Mouse (Mus musculus): ENCODE measurements around the gene Tuba4a. TPM values are rescaled to one million over a fixed set of nuclear protein-coding genes. Genes with fewer than 3 reads are reported as not detected.
"Not testable (repeated sequence)": the region's sequence is repeated elsewhere in the genome, so short reads cannot be mapped to it uniquely, and the experiment has no call there.

Tuba4a gene
- total RNA-seq, 4 experiments from 2014 or later = 598 to 614 (median 602) TPM

DNA sequence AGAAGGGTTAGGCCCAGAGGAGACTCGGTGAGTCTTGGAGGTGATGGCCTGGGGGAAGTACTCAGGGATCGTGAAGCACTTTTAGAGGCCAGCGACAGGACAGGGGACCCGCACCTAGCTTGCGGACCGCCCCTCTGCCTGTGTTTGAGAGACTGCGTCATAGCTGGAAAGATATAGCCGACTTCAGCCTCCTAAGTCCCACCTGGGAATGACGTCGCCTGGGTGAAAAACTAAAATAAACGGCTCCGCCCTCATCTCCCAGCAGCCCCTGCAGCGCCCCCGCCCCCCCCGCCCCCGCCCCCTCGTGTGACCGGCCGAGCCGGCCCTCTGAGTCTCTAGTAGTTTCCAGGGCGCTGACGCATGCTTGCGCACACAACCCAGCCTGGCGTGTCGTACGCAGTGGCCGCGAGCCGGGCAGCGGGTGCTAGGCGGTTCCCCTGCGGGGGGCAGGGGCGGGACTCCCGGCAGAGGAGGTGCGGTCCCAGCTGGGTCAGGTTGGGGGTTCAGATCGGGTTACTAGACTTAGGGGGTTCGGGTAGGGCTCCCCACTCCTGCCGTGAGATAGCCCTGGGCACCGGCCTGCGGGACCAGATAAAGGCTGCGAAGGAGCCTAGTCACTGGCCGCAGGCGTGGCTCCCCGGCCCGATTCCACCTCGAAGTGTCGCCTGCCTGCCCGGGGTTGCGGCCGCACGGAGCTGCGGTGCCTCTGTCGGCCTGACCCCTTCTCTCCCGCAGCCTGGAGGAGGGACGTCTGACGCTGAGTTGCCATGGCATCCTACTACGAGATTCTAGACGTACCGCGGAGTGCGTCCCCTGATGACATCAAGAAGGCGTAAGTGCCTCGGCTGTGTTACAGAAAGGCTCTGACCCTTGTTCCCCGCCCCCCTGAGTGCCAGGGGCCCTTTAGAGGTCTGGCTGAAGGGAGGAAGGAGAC is 16.7 kb upstream of the Tuba4a start, which contains the start of gene Dnajb2:
TSS of gene Dnajb2 (plus strand) at position 290 of the 934 bp plus-strand sequence.
- peak; percentile 74 to 87 for DNase-seq (ENCODE audit: low spot score in 2 of 2)

DNA sequence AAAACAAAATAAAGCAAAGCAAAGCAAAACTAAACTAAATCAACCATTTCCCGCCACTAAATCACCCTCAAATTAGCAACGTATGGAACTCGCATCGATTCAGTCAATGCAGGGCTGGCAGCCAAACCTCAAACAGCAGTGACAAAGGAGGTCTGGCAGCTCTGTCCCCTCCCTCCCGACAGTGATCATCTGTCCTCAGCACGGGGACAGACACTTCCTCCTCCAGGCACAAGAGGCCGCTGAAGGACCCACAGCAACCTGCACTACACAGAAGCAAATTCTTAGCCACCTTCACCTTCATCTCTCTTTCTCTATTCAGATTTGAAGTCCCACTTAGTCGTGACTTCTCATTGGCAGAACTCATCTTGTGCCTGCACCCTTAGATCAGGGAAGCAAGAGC is 14.9 kb upstream of the Tuba4a start:
- peak in 1 of 2 experiments; percentile 71 for DNase-seq (ENCODE audit: low spot score in 2 of 2)

DNA sequence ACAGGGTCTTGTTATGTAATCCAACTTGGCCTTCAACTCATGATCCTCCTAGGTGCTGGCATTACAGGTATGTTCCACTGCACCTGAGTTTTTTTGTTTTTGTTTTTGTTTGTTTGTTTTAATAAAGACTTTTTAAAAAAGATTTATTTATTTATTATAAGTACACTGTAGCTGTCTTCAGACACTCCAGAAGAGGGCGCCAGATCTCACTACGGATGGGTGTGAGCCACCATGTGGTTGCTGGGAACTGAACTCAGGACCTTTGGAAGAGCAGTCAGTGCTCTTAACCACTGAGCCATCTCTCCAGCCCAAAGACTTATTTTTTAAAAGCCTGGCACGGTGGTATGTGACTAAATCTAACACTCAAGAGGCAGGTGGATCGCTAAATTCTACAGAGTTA is 12.8 kb upstream of the Tuba4a start:
- not testable (repeated sequence) for DNase-seq (ENCODE audit: low spot score in 2 of 2)

DNA sequence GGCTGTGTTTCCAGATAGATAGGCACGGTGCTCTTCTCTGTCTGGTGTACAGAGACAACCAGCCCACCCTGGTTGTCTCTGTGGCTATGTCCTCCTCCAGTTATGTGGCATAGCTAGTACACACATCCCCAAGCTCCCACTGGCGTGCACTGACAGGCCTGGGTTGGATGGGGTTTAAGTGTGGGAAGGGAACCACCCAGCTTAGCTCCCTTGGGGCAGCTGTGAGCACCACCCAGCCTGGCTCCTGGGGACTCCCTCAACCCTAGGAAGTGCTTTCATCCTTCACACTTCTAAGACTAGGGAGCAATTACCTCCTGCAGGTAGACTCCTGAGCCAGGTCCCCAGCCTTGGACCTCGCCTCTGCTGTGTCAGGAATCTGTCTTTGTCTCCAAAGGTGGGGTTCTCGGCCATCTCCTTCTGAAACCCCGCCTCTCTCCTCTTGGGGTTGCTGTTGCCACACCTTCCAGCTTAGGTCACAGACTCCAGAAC is 12.0 kb upstream of the Tuba4a start, which contains the start of gene A630095N17Rik:
TSS of gene A630095N17Rik (minus strand) at position 439 of the 489 bp plus-strand sequence.
- no peak for DNase-seq (ENCODE audit: low spot score in 2 of 2)

DNA sequence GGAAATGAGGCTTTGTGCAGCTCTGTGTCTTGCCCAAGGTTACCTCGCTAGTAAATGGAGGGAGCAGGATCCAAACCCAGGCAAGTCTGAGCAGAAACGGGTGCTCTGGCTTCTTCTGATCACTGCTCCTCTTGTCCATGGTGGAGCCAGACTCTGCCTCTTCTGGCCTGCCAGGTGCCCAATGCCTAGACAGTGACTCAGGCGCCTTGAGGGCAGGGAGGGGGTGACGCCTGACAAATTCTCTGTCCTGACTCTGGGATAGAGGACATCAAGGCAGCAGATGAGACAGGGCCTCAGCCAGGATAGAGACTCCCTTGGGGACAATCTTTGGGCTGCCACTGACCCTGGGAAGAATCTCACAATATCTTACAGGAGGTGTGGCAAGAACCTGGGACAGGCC is 11.6 kb upstream of the Tuba4a start:
- no peak for DNase-seq (ENCODE audit: low spot score in 2 of 2)

DNA sequence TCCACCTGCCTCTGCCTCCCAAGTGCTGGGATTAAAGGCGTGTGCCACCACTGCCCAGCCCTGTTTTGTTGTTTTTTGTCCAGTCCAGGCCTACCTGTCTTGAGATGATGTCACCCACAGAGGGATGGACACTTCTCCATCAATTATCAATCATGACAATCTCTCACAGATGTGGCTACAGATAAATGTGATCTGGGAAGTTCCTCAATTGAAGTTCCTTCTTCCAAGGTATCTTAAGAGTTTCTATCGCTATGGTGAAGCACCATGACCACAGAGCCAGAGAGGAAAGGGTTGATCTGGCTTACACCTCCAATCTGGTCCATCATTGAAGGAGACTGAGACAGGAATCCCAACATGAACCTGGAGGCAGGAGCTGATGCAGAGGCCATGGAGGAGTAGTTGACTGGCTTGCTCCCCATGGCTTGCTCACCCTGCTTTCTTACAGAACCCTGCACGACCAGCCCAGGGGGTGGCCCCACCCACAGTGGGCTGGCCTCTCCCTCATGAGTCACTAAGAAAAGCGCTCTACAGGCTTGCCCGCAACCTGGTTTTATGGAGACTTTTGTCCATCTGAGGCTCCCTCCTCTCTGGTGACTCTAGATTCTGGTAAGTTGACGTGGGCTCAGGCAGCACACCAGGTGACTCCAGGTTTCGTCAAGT is 10.8 kb upstream of the Tuba4a start:
- DNase-seq (ENCODE audit: low spot score in 2 of 2) = peak in 1 of 2 experiments; percentile 9

DNA sequence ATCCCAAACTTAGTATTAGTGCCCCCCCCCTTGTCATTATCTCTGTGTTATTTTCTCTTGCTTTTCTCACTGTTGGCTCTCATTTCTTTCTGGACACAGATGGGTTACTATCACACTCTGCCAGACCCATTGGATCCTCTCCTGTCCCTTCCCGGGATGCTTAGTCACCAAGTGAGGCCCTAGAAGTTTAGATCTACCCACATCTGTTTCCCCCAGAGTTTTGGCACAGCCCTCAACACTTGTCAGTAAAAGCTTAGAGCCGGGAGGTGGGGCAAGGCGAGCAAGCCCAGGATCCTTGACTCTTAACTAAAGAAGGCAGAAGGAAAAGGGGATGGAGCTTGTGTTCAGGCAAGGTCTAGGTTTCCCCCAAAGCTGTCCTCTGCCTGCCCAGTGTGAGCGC is 9.5 kb upstream of the Tuba4a start:
- no peak for DNase-seq (ENCODE audit: low spot score in 2 of 2)

DNA sequence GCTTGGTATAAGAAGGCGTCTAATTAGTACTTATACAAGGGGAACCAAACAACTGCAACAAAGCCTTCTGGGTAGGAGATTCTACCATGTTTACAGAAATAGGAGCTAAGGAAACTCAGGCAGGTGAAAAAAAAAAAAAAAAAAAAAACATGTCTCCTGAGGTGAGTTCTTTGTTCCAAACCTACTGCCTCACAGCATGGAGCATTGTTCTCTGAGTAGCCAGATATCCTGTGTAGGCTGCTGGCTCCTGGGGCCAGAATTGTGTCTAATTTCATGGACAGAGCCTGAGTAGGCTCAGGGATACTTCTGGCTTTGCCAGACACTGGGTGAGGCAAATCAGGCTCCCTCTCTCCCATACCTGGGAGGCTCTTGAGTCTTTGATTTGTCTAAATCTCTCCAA is 8.0 kb upstream of the Tuba4a start:
- DNase-seq (ENCODE audit: low spot score in 2 of 2) = no peak

DNA sequence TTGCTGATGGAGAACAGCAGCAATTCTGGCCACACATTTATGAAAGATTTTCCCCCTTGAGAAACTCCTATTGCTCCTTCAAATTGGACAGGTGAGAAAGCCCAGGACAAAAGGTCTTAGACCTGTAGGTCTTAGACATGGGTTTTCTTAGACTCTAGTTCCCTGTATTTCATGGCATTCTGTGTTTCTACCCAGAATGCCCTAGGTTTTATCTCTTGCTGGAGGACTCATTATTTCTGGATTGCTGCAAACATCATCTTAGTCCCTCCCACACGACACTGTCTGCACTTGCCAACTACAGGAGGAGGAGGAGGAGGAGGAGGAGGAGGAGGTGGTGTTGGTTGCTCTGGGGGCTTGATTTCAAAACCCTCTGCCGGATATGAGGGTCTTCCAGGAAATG is 6.5 kb upstream of the Tuba4a start:
- DNase-seq (ENCODE audit: low spot score in 2 of 2) = no peak

DNA sequence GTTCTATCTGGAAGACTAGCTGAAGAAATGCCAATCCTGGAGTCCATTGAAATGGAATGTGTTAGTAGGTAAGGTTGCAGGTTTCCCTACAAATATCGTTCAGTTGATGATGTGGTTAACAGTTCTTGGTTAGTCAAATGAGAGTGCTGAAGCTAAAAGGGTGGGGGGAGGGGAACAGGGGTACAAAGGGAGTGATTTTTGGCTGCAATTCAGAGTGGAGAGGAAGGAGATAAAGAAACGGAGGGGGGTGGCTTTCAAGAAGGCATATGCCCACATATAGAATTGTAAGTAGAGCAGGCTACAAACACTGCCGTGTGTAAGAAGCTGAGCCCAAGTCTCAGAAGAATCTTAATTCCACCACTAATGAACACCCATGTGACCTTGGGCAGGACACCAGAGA is 5.8 kb upstream of the Tuba4a start:
- no peak for DNase-seq (ENCODE audit: low spot score in 2 of 2)

DNA sequence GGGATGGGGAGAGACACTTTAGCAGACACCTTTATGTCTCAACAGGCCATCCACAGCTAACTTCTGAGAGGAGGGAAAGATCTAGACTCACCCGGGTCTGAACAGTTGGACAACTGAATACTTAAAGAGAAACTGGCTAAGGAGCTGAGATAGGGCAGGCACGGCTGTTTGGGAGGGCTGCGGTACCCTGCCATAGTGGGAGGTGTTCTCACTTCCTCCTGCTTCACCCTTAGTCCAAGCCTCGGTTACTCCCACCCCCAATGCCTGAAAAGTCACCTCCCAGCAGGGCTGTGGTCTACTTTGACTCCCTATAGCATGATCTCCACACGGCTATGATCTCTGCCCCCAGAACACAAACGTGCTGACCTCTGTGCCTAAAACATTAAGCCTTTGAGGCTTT is 3.9 kb upstream of the Tuba4a start:
- DNase-seq (ENCODE audit: low spot score in 2 of 2) = no peak

DNA sequence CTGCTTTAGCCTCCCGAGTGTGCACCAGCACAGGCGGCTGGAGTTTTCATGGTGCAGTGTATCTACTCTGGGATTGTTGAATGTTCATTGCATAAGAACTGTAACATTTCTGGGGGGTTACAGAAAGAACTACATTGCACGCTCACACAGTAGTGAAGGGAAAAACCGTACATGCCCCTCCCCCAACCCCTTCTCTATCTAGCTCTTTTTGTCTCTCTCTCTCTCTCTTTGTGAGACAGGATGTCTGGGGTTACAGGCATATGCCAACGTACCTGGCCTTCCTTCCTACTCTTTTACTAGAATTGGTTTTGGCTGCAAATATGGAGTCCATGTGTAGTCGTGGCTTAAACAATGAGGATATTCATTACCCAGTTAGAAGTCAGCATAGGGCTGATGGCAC is 3.3 kb upstream of the Tuba4a start:
- DNase-seq (ENCODE audit: low spot score in 2 of 2) = no peak

DNA sequence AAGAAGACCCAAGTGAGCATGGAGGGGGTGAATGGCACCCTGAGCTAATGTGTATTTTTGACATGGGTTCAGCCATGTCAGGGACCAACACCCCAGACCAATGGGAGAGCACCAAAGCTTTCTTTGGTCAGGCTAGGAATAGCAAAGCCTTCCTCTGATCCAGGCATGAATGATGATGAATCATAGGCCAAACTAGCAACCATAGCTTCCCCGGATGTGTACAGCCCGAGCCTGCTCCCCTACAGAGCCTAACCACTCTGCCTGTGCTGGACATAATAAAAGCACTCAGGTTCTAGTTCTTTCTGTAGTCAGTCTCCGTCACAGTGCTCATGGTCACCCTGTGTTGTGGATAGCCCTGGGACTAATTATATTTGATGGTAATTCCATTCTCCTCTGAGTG is 1.9 kb upstream of the Tuba4a start:
- DNase-seq (ENCODE audit: low spot score in 2 of 2) = no peak

DNA sequence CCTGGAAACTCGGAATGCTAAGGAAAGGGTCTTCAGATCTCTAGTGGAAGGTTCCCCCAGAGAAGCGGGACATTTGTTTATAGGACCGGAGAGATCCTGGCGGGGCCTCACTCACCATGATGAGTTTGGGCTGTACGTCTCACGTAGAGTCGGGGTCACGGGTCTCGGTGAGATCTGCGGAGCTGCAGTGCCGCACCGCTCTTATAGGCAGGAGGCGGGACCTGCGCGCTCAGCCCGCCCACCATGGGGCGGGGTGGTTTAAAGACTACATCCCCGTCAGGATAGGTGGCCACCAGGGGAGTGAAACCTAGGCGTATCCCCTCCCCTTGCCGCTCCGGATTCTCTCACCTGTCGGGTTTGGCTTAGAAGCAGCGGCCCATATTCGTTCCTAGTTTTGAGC is 587 bp downstream of the Tuba4a start:
- DNase-seq (ENCODE audit: low spot score in 2 of 2) = peak; percentile 92 to 93

DNA sequence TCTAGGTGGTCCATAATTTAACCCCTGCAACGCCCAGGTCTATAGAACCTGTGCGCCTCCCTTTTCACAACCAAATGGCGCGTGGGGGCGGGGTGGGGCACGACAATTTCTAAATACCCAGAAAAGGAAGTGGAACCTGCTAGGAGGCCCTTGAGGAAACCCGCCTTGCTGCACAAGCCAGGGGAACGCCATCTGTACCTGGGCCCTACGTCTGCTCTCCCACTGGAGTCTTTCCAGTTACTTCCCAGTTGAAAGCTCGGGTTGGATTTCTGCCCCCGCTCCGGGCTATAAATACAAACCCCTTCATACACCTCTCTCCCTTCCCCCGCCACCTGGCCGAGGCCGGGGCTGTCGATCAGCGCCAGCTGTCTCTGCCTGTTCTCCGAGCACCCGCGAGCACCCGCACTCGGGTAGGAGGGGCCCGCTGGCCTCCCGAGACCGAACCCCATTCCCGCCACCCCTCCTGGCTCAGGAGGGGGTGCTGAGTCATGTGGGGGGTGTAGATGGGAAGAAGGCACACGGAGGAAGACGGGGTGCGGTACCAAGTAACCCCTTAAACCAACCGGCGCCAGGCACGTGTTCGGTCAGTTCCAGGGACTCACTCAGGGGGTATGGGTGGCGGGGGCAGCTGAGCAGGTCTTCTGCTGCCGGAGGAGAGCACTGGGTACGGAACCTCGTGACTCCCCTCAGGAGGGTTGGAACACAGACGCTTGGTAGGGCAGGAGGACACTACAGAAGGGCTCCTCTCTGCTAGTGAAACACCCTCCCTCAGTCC is 1.3 kb downstream of the Tuba4a start:
- DNase-seq (ENCODE audit: low spot score in 2 of 2) = peak; percentile 50 to 89

DNA sequence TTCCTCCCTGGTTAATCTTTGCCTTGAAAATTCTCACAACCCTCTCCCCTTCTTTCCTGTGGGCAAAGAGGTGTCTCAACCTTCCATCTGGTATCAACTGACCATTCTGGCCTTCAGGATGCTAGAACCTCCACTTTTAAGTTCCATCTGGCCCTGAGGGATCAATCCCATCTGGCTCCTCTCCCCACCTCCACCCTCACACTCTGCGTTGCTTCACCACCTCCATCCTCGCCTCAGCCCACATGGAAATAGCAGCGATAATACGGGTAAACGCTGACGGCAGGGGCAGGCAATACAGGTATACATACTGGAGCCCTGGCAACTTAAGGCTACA is 1.8 kb downstream of the Tuba4a start:
- DNase-seq (ENCODE audit: low spot score in 2 of 2) = no peak

DNA sequence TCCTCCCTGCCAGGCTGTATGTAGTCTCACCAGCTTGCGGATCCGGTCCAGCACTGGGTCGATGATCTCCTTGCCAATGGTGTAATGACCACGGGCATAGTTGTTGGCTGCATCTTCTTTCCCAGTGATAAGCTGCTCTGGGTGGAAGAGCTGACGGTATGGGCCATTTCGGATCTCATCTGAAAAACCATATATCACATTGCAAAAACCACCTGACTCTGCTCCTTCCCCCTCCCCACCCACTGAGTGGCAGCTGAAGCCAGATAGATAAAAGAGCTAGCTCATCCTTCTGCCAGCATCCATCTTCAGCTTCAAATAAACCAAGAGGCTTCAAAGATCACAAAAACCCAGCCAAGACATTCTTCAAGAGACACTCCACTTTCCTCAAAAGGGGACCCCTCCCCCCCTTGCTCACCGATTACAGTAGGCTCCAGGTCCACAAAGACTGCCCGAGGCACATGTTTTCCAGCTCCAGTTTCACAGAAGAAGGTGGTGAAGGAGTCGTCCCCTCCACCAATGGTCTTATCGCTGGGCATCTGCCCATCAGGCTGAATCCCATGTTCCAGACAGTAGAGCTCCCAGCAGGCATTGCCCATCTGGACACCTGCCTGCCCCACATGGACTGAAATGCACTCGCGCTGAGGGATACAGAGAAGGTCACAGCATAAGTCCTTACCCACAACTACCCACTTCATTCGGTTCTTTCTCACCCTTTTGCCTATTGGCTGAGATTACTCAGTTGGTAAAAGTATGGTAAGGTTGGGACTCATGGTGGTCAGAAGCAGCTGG is 2.7 kb downstream of the Tuba4a start:
- DNase-seq (ENCODE audit: low spot score in 2 of 2) = no peak

DNA sequence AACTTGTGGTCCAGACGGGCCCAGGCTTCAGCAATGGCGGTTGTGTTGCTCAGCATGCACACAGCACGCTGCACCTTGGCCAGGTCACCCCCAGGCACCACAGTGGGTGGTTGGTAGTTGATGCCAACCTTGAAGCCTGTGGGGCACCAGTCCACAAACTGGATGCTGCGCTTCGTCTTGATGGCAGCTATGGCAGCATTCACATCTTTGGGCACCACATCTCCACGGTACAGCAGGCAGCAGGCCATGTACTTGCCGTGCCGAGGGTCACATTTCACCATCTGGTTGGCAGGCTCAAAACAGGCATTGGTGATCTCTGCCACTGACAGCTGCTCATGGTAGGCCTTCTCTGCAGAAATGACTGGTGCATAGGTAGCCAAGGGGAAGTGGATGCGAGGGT is 3.9 kb downstream of the Tuba4a start:
- DNase-seq (ENCODE audit: low spot score in 2 of 2) = no peak

DNA sequence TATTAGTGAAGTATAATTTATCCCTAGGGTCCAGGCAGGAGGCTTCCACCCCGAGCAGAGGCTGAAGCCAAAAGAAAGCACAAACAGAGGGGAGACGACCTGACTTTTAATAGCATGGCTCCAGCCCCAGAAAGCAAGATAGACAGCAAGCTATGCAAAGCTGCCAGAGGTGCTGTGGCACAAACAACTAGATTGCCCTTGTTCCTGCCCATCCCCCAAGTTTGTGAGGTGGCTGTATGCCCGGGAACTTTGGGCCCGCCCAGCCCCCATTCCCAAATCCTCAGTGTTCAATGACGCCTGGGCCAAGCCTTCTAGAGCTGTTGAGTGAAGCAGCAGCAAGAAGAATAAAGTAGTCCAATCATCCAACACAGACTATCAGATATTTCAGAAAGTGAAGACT is 4.8 kb downstream of the Tuba4a start:
- peak in 1 of 2 experiments; percentile 67 for DNase-seq (ENCODE audit: low spot score in 2 of 2)

DNA sequence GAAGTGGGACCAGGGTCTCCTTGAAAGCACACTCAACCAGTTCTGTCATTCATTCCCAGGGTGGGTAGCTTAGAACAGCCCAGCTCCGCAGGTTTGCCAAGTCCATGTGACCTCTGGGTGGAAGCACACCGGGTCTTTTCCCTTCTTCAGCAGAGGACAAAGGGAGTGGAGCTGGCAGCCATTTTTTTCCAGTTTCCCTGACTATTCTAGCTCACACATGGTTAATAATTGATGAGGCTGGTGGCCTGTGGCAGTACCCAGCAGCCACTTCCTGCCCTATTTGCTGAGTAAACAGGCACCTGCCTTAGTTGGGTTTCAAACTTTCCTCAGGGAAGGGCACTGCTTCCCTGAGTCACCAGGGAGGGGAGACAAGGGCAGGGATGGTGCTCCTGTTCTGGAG is 5.2 kb downstream of the Tuba4a start:
- no peak for DNase-seq (ENCODE audit: low spot score in 2 of 2)

DNA sequence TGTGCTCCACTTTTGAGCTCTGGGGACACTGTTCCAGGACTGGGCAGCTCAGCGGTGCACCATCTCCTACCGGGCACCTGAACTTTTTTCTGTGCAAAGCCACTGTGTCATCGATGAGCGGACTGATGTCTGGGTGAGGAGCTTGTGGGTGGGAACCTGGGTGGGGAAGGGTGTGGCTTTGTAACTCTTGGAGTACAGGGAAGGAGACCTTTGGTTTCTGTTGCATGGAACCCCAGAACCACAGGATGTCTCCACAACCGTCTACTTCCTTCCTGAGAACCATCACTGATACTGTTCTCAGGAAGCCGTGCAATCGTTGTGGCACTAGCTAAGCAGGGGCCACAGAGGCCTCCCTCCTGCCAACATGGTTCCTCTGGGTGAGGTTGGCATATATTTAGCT is 6.6 kb downstream of the Tuba4a start:
- DNase-seq (ENCODE audit: low spot score in 2 of 2) = no peak

Data from left cerebral cortex, adult 8-10 months (tissue).